Mouse (Mus musculus) spleen, postnatal 4 days (tissue): ENCODE results near the gene Olfr145.

Experiments used
- DNase-seq, 2 experiments: peaks; one replicate each; pipeline ENCODE4 v3.0.0; 2022; ENCODE audit warnings: low spot score in 2 of 2

Olfr145 gene

DNA sequence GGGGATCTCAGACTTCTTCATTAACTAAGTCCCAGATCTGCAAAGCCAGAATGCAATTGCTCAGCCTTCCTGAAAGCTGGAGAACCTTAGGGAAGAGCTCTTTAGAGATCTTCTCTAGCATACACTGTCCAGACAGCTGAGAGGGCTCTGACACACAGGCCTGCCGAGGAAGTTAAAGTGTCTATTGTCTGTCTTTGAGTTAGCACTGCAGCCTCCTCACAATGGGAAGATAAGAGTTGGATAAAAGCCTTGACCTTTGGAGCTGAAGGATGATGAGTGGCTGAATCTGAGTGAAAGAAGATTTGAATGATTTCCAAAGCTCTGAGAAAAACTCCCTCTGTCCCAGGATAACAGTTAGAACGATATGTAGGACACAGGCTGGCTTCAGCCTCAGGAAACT lies at the start of gene Olfr145:
Gene Olfr145 (plus strand): TSS at position 64 of the 400 bp plus-strand sequence.
- no peak for DNase-seq

DNA sequence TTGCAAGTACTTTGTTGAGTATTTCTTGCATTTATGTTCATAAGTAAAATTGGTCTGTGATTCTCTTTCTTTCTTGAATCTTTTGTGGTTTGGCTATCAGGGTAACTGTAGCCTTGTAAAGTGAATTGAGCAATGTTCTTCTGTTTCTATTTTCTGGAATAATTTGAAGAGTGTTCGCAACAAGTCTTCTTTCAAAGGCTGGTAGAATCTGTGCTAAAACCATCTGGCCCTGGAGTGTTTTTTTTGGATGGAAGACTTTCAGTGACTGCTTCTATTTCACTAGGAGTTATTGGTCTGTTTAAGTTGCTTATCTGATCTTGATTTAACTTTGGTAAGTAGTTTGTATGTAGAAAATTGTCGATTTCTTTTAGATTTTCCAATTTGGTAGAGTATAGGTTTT lies 47.3 kb upstream of the Olfr145 start:
- DNase-seq = no peak

DNA sequence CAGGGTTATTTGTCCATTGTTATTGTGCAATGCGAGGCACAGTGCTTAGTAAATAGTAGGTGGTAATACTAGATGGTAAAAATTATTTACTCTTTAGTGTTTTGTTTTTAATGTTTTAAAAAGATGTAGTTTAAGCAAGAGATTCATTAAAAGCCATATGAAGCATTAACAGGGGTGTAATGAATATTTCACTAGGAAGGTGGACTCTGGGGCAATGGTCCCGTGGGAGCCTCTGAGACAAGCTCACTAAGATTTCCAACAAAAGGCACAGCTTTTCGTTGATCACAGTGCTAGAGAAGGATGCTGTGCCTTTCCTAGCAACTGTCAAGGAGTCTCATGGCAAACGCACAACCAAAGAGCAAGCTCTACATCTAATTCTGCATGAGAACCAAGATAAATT lies 42.6 kb upstream of the Olfr145 start, which contains the start of gene Olfr877:
Gene Olfr877 (plus strand): TSS at position 301 of the 400 bp plus-strand sequence.
- no peak for DNase-seq

DNA sequence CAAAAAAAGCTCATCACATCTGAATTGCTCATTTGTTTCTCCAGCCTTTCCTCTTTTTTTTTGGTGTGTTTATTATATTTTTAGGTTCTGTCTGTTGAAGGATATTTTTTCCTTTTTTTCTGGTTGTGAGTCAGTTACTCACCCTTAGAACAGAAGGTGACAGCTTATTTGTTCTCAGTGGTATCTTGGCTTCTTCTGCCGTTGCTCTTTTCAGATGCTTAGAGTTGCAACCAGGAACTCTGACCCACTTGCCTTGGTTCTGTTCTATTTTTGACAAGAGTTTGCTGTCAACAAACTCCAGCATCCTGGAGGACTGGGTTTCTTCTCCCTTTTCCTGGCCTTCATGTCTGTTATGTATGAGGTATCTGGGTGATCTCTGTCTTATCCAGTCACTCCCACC lies 33.2 kb upstream of the Olfr145 start:
- no peak for DNase-seq

DNA sequence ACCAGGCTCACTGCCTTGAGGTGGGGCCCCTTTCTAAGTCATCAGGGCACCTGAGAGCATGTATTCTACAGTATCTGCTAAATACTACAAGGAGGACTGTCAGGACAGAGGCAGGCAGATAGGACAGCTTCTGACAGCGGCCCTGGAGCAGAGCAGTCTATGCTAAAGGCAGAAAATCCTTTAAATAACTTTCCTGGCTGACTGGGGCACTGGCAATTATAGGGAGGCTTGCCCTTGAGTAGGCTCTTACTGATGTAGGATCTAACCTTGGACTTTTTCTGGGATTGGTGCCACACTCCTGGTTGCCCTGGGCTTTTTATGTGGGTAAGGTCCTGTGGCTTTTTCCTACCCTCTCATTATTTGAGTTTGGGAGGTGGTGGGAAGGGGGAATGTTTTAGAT lies 26.3 kb upstream of the Olfr145 start:
- no peak for DNase-seq

DNA sequence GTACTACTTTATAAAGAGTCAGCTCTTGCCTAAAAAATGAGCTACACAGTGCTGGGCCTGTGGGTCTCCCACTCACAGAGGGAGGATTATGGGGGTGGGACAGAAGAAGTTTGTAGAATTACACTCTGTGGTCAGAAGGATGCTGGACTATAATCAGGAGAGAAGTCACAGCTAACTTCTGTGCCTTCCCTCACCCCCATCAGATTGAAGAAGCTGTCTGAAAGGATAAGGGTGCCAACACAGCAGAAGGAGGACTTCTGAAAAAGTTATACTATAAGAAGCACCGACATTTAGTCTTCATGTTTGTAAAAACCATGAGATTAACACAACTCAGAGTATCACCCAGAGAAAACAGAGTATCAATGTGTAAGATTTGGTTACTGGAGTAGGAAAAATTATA lies 25.4 kb upstream of the Olfr145 start:
- no peak for DNase-seq

DNA sequence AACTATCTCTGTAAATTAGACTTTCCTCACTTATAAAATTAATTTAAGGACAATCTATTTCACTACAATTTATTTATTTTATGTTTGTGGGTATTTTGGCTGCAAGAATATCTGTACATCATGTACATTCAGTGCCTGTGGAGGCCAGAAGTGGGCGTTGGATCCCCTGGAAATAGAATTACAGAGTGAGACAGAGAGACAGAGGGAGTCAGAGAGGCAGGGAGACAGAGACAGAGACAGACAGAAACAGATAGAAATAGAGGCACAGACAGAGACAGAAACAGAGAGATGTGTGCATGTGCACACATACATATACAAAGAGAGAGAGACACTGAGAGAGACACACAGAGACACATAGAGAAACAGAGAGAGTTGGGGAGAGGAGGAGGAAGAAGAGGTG lies 25.0 kb upstream of the Olfr145 start:
- no peak for DNase-seq

DNA sequence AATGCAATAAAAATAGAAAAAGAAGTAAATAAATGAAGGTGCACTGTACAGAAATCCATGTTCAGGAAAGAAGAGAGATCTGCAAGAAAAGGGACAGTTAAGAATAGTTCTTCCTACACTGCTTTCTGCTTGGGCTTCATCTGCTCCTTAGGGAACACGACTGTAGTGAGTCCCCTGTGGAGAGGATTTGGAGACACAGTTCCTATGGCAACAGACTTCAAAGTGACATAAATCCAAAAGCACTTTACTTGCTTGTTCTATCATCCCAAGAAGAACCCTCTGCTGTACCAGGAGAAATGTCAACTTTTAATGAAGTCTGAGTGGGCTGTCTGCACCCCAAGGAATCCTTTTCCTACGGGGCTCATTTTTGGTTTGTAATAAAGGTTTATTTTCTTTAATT lies 5.6 kb upstream of the Olfr145 start:
- DNase-seq = no peak

DNA sequence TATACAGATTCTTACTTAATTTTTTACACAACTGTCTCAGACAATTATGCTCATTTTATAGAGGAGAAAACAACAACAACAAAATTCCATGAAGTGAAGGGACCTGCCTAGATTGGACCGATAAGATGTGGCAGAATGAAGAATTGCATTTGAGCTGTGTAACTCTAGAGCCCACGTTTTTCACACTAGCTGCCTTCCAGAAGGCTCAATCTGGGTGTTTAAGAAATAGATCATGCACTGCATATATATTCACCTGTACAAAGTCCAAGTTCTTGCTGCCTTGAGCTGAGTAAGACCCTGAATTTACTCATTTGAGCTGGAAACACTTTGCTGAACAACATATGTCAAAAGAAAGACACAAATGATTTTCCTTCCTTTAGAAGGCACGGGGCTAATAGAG lies 9.0 kb downstream of the Olfr145 start:
- DNase-seq = no peak

DNA sequence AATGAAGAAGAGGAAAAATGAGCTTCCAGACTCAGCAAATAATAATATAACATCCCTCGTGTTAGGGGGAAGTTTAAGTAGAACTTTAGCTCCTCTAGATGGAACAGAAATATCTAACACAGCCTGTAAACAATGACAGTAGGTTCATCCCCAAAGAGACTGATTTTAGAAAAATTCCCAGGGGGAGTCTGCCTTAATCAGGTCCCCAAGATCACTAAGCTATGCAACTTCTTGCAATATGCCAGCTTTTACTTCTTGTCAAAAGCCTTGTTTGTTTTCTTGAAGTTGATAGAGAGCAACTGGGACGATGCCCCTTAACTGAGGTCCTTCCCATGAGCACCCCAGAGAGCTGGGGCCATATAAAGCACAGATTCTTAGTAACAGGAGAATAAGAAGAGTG lies 21.0 kb downstream of the Olfr145 start, which contains the start of gene Olfr878:
Gene Olfr878 (plus strand): TSS at position 301 of the 400 bp plus-strand sequence.
- DNase-seq = no peak

DNA sequence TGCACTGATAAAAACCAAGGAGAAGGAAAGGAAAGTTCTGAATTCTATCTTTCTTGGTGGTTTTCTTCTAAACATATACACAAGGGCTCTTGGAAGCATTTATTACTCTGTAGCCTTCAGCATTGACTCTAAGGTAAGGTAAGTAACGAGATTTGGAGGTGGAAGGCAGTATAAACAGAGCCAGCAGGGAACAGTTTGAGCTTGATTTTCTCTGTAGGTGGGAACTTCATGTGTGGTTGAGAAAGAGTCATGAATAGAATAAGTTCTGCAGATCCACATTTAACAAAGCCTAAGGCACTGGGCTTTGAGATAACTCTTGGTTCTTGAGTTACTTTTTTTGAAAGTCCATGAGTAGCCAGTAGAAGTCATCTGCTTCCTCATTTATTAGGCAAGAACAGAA lies 21.5 kb downstream of the Olfr145 start:
- DNase-seq = no peak

DNA sequence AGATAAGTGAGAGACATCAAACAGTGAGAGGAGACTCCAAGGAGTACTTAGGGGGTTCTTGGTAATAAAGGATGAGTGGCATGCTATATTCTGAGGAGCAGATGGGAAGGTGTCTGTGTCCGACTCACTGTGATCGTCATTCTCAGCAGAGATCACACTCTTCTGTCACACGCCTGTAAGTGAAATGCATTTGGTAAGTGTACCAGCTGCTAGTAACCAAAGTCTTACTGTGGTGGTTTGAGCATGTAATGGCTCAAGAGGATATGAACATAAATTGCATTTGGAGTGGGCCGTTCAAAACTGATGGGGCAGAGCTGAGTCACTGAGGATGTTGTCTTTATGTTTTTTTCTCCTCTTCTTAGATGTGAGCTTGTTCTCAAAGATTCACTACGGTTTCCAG lies 27.7 kb downstream of the Olfr145 start:
- no peak for DNase-seq

DNA sequence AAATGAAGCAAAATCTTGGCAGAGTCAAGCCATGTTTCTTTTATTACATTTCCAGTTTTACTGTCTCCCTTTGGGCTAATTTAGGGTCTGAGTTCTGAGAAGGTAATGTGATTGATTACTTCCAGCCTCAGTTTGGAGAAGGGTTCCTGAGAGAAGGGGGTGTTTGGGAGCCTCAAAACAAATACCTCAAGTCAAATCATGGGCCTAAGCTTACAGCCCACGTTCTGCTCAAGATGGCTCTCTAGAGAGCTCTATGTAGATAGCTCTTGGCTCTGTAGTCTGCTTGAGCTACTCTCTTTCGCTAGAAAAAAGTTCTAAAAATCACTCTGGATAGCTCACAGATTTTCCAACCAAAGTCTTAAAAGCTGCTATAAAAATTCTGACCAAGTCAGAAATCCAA lies 28.9 kb downstream of the Olfr145 start:
- no peak for DNase-seq

DNA sequence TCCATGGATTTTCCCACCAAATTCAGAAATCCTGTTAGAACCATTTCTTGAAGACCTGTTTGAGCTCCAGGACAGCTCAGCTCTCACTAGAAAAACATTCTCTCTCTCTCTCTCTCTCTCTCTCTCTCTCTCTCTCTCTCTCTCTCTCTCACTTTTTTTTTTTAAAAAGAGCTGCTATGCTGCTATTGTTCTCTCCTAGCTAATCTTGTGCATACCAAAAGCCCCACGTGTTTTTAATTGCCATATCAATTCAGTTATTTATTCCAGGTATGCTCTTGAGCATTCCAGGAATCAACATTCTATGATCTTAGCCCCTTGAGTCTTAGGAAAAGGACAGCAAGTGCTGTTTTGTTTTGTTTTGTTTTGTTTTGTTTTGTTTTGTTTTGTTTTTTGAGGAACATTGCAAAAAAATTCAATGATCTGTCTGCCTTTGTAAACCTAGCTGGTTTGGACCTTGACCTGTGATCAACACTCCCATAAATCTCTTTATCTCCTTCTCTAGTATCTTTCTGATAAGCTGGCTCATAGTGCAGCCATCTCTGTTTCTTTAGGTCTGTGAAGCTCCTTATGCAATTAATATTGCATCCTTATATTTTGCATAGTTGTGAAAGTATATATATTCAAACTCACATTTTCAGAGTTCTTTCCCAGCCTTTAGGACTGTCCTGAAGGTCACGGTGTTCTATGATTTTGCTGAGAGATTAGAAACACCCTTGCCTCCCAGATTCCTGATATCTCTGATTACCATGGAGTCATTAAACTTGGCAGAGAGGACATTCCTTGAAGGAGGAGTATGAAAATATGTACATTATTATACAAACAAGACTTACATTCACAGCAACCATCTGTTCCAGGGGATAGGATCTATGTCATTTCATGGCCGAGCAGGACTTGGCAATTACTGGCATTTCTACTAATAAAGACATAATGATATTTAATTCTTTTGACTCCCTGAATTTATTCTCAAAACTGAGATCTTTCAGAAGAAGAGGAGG lies 29.8 kb downstream of the Olfr145 start:
- DNase-seq = no peak

DNA sequence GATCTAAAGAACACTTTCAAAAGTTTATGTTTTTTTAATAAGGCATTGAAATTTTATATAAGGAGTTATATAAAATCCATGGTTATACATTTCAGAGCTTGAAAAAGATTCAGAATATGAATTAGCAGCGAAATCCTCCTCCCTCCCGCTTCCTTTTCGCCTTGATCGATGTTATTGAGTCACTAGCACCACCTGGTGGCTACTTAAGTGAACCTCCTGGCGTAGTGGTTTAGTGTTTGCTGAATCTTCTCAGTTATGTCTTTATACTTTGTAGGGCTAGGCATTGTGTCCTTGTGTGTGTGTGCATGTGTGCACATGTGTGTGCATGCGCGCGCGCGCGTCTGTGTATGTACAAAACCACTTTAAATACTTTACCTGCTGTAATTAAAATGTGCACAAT lies 36.0 kb downstream of the Olfr145 start:
- DNase-seq = peak in 1 of 2 experiments; percentile 14

DNA sequence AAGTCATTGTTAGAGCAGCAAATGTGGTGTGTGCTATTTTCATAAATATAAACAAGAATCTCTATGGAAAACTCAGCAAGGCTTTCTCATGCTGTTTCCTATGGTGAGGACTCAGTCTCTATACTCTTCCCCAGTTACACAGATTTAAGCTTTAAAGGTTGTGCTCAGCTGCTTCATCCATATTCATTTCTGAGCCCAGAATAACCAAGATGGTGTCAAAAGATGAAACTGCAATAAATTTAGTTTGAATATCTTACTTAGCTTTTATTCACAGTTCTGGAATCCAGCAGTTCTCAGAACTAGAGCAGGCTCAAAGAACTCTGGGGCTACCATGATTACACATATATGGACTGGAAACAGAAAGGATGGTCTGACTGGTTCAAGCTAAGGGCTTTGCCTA lies 37.6 kb downstream of the Olfr145 start:
- DNase-seq = no peak

DNA sequence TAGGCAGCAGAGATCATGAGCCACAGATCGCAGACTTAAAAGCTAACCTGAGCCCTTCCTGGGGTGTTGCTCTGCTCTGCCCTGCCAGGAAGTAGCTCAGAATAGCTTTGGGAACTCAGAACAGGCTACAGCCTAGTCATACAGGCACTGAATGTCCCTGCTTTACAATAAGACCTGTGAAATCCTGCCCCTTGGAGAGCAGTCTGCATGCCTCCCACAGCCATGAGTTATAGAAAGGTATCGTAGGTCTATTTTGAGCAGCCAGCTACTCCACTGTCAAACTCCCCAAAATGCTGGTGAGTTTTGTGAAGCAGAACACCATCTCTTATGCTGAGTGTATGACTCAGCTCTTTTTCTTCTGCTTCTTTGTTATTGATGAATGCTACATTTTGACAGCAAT lies 44.6 kb downstream of the Olfr145 start:
- no peak for DNase-seq
